Mouse (Mus musculus) hindbrain, embryonic 14.5 days (tissue): ENCODE measurements around the gene Gabbr2. TPM values are rescaled to one million over a fixed set of nuclear protein-coding genes. Genes with fewer than 3 reads are reported as not detected.

ENCODE experiments used
- ATAC-seq: fragments of 200-750 bp; cut with Nextera tagmentation; 2 replicates; pipeline ENCODE4 v1.8.0; 2017; ENCODE audit warnings: moderate number of reproducible peaks, mild to moderate bottlenecking, moderate TSS enrichment, moderate library complexity; ENCODE audit not compliant: low FRiP score
- DNase-seq: peaks from one replicate; pipeline ENCODE4 v3.0.0-alpha.2; 2015; ENCODE audit warnings: low spot score
- H3K27ac ChIP-seq: fragments of 300-500 bp; sonication (generic); 2 replicates; pipeline ENCODE4 v1.5.1; 2014; ENCODE audit warnings: mild to moderate bottlenecking, moderate library complexity
- H3K27me3 ChIP-seq: fragments of 300-500 bp; sonication (generic); 2 replicates; pipeline ENCODE4 v1.6.1; 2014; ENCODE audit warnings: mild to moderate bottlenecking, low read length, mixed read lengths; ENCODE audit not compliant: control insufficient read depth, insufficient read depth
- H3K36me3 ChIP-seq: fragments of 300-500 bp; sonication (generic); replicated peaks from 2 replicates; pipeline ENCODE4 v1.6.1; 2014; ENCODE audit not compliant: control insufficient read depth, insufficient read depth
- H3K4me1 ChIP-seq: fragments of 300-500 bp; sonication (generic); replicated peaks from 2 replicates; pipeline ENCODE4 v1.6.1; 2014; ENCODE audit warnings: antibody characterized with exemption, low read length, mixed read lengths; ENCODE audit not compliant: control insufficient read depth, insufficient read depth
- H3K4me2 ChIP-seq: fragments of 300-500 bp; sonication (generic); replicated peaks from 2 replicates; pipeline ENCODE4 v1.6.1; 2014; ENCODE audit warnings: mild to moderate bottlenecking, moderate library complexity
- H3K4me3 ChIP-seq: fragments of 300-500 bp; sonication (generic); replicated peaks from 2 replicates; pipeline ENCODE4 v1.5.1; 2014; ENCODE audit warnings: mild to moderate bottlenecking, low read length
- H3K9ac ChIP-seq: fragments of 300-500 bp; sonication (generic); 2 replicates; pipeline ENCODE4 v1.6.1; 2014
- H3K9me3 ChIP-seq: fragments of 300-500 bp; sonication (generic); 2 replicates; pipeline ENCODE4 v1.6.1; 2016; ENCODE audit warnings: low read length; ENCODE audit not compliant: control insufficient read depth
- WGBS: fragments of 180-500 bp; shearing (Covaris S2); extraction: QIAGEN DNeasy Blood & Tissue Kit; methylation state at CpG from one replicate; pipeline ENCODE4 v1.1.7; 2014; 5-methylcytosine and 5-hydroxymethylcytosine counted together
- polyA plus RNA-seq: library from polyadenylated mRNA; unstranded; fragments of >200 nt; fragmentation: Nextera tagmentation; extraction: Ambion mirVana; gene quantifications from 2 replicates; pipeline ENCODE4 v1.2.1, GENCODE M21; 2014

The Gabbr2 gene
- polyA plus RNA-seq, 1 experiment from 2014 or later = 13.3 TPM

GRCm38 (mm10) chr4:46749015-46749414, 242.7 kb downstream of the Gabbr2 start:
- ATAC-seq (no peak), DNase-seq (no peak)
- WGBS = 79% methylated on average over 8 of the region's 8 CpGs
- H3K4me1 ChIP-seq = peaks cover 16% of the 10 kb centered on the region
- no peak overlapping the region for H3K4me2 ChIP-seq
- H3K27ac ChIP-seq = peak overlapping the region; percentile 40
- no peaks in the 10 kb centered on the region for H3K9me3 ChIP-seq
- H3K36me3 ChIP-seq = no peaks in the 10 kb centered on the region
- no peak overlapping the region for H3K4me3 ChIP-seq
- H3K9ac ChIP-seq = no peak overlapping the region
- no peaks in the 10 kb centered on the region for H3K27me3 ChIP-seq

- Histone ChIP-seq H3K36me3 (no peaks in the 10 kb centered on the region), H3K9ac (no peak overlapping the region), H3K9me3 (no peaks in the 10 kb centered on the region), H3K4me2 (no peak overlapping the region), H3K4me3 (no peak overlapping the region), H3K27ac (peak overlapping the region; percentile 74), H3K27me3 (no peaks in the 10 kb centered on the region), H3K4me1 (peaks cover 19% of the 10 kb centered on the region)
- peak; percentile 55 for ATAC-seq
- DNase-seq = peak; percentile 54
- 30% methylated on average over 14 of the region's 14 CpGs for WGBS
Observed at GRCm38 (mm10) chr4:46747007-46747746, 244.5 kb downstream of the Gabbr2 start.

GRCm38 (mm10) chr4:46745536-46745935, 246.1 kb downstream of the Gabbr2 start:
- no peak overlapping the region for H3K27ac ChIP-seq
- no peaks in the 10 kb centered on the region for H3K36me3 ChIP-seq
- H3K9me3 ChIP-seq = no peaks in the 10 kb centered on the region
- no peak overlapping the region for H3K9ac ChIP-seq
- no peak for DNase-seq
- 77% methylated on average over 8 of the region's 8 CpGs for WGBS
- H3K4me1 ChIP-seq = peaks cover 24% of the 10 kb centered on the region
- ATAC-seq = no peak
- H3K4me2 ChIP-seq = no peak overlapping the region
- no peak overlapping the region for H3K4me3 ChIP-seq
- H3K27me3 ChIP-seq = no peaks in the 10 kb centered on the region

GRCm38 (mm10) chr4:46744583-46745155, 247.0 kb downstream of the Gabbr2 start:
- Histone ChIP-seq H3K27me3 (no peaks in the 10 kb centered on the region), H3K4me1 (peaks cover 24% of the 10 kb centered on the region), H3K9ac (no peak overlapping the region), H3K9me3 (no peaks in the 10 kb centered on the region), H3K27ac (no peak overlapping the region), H3K4me2 (no peak overlapping the region), H3K36me3 (no peaks in the 10 kb centered on the region), H3K4me3 (no peak overlapping the region)
- 83% methylated on average over 7 of the region's 7 CpGs for WGBS
- ATAC-seq (no peak), DNase-seq (no peak)

GRCm38 (mm10) chr4:46742601-46743000, 249.1 kb downstream of the Gabbr2 start:
- no peaks in the 10 kb centered on the region for H3K27me3 ChIP-seq
- no peak overlapping the region for H3K9ac ChIP-seq
- ATAC-seq (no peak), DNase-seq (no peak)
- no peak overlapping the region for H3K4me3 ChIP-seq
- no peaks in the 10 kb centered on the region for H3K36me3 ChIP-seq
- H3K4me1 ChIP-seq = peaks cover 23% of the 10 kb centered on the region
- H3K9me3 ChIP-seq = no peaks in the 10 kb centered on the region
- H3K27ac ChIP-seq = peak overlapping the region; percentile 45; the same call in 1 of the 2 replicates
- 7% methylated on average over 2 of the region's 2 CpGs for WGBS
- H3K4me2 ChIP-seq = no peak overlapping the region

- Histone ChIP-seq H3K4me3 (no peak overlapping the region), H3K27ac (0 out of 2 replicates have a peak overlapping the region, but pooled peaks have one; percentile 49), H3K4me2 (no peak overlapping the region), H3K36me3 (no peaks in the 10 kb centered on the region), H3K9ac (no peak overlapping the region), H3K27me3 (no peaks in the 10 kb centered on the region), H3K9me3 (no peaks in the 10 kb centered on the region), H3K4me1 (peaks cover 25% of the 10 kb centered on the region)
- WGBS = 31% methylated on average over 9 of the region's 9 CpGs
- ATAC-seq = peak; percentile 41; the same call in 1 of the 2 replicates
- no peak for DNase-seq
Observed at GRCm38 (mm10) chr4:46736910-46737511, 254.7 kb downstream of the Gabbr2 start.

- 53% methylated on average over 5 of the region's 5 CpGs for WGBS
- Histone ChIP-seq H3K27me3 (no peaks in the 10 kb centered on the region), H3K36me3 (no peaks in the 10 kb centered on the region), H3K4me2 (no peak overlapping the region), H3K9ac (no peak overlapping the region), H3K27ac (no peak overlapping the region), H3K4me3 (no peak overlapping the region), H3K4me1 (peaks cover 33% of the 10 kb centered on the region), H3K9me3 (no peaks in the 10 kb centered on the region)
- ATAC-seq (no peak), DNase-seq (no peak)
Observed at GRCm38 (mm10) chr4:46734906-46735305, 256.8 kb downstream of the Gabbr2 start.

- no peak overlapping the region for H3K4me3 ChIP-seq
- no peaks in the 10 kb centered on the region for H3K36me3 ChIP-seq
- no peaks in the 10 kb centered on the region for H3K9me3 ChIP-seq
- DNase-seq = peak; percentile 55
- no peaks in the 10 kb centered on the region for H3K27me3 ChIP-seq
- no peak overlapping the region for H3K9ac ChIP-seq
- peaks cover 52% of the 10 kb centered on the region for H3K4me1 ChIP-seq
- WGBS = 10% methylated on average over 8 of the region's 8 CpGs
- peak overlapping the region; percentile 65 for H3K27ac ChIP-seq
- H3K4me2 ChIP-seq = no peak overlapping the region
- ATAC-seq = no peak; the same call in 1 of the 2 replicates
Observed at GRCm38 (mm10) chr4:46731590-46731989, 260.1 kb downstream of the Gabbr2 start.

GRCm38 (mm10) chr4:46729306-46730042, 262.2 kb downstream of the Gabbr2 start:
- Histone ChIP-seq H3K4me2 (no peak overlapping the region), H3K9me3 (no peaks in the 10 kb centered on the region), H3K27me3 (no peaks in the 10 kb centered on the region), H3K27ac (peak overlapping the region; percentile 54; the same call in 1 of the 2 replicates), H3K4me3 (no peak overlapping the region), H3K36me3 (no peaks in the 10 kb centered on the region), H3K9ac (peak overlapping the region; percentile 3; the same call in 1 of the 2 replicates), H3K4me1 (peaks cover 42% of the 10 kb centered on the region)
- 37% methylated on average over 9 of the region's 9 CpGs for WGBS
- ATAC-seq (peak; percentile 56; the same call in 1 of the 2 replicates), DNase-seq (peak; percentile 56)
